Mouse (Mus musculus): Measurements from ENCODE around the gene Pde10a.

The Pde10a gene

GRCm38 (mm10) chr17:8903555-8904283 lies 378.5 kb downstream of the Pde10a start:
- no peak for DNase-seq

GRCm38 (mm10) chr17:8910571-8910970 lies 385.4 kb downstream of the Pde10a start:
- DNase-seq: no peak

- no peak for DNase-seq
Measured at GRCm38 (mm10) chr17:8912933-8913332, 387.8 kb downstream of the Pde10a start.

- DNase-seq: no peak
Measured at GRCm38 (mm10) chr17:8915693-8916092, 390.5 kb downstream of the Pde10a start.

GRCm38 (mm10) chr17:8923074-8923473 lies 397.9 kb downstream of the Pde10a start:
- no peak for DNase-seq

GRCm38 (mm10) chr17:8923727-8924126 lies 398.6 kb downstream of the Pde10a start:
- no peak for DNase-seq

- DNase-seq: no peak
Measured at GRCm38 (mm10) chr17:8925819-8926383, 400.7 kb downstream of the Pde10a start.

GRCm38 (mm10) chr17:8928560-8928959 lies 403.4 kb downstream of the Pde10a start:
- no peak for DNase-seq

- no peak for DNase-seq
Measured at GRCm38 (mm10) chr17:8929636-8930035, 404.5 kb downstream of the Pde10a start.

- no peak for DNase-seq
Measured at GRCm38 (mm10) chr17:8935604-8936003, 410.4 kb downstream of the Pde10a start.

GRCm38 (mm10) chr17:8936603-8937002 lies 411.4 kb downstream of the Pde10a start:
- peak; percentile 37 for DNase-seq

- no peak for DNase-seq
Measured at GRCm38 (mm10) chr17:8951588-8951987, 426.4 kb downstream of the Pde10a start.

- DNase-seq: no peak
Measured at GRCm38 (mm10) chr17:8952951-8953350, 427.8 kb downstream of the Pde10a start.

GRCm38 (mm10) chr17:8958125-8958524 lies 433.0 kb downstream of the Pde10a start:
- no peak for DNase-seq

- DNase-seq: no peak
Measured at GRCm38 (mm10) chr17:8960386-8960785, 435.2 kb downstream of the Pde10a start.

- no peak for DNase-seq
Measured at GRCm38 (mm10) chr17:8961097-8961496, 435.9 kb downstream of the Pde10a start.

- DNase-seq: no peak
Measured at GRCm38 (mm10) chr17:8961644-8962043, 436.5 kb downstream of the Pde10a start.

GRCm38 (mm10) chr17:8965177-8965576 lies 440.0 kb downstream of the Pde10a start:
- no peak for DNase-seq

- no peak for DNase-seq
Measured at GRCm38 (mm10) chr17:8972152-8972854, 447.1 kb downstream of the Pde10a start.

GRCm38 (mm10) chr17:8973331-8973730 lies 448.2 kb downstream of the Pde10a start:
- no peak for DNase-seq

GRCm38 (mm10) chr17:8974423-8974822 lies 449.3 kb downstream of the Pde10a start:
- DNase-seq: no peak

GRCm38 (mm10) chr17:8974823-8975397 lies 449.7 kb downstream of the Pde10a start:
- DNase-seq: no peak

GRCm38 (mm10) chr17:8976745-8977144 lies 451.6 kb downstream of the Pde10a start:
- DNase-seq: no peak

GRCm38 (mm10) chr17:8977271-8977670 lies 452.1 kb downstream of the Pde10a start:
- no peak for DNase-seq
